Mouse (Mus musculus) liver, postnatal 0 days (tissue): ENCODE data around the gene Msi1. TPM values are rescaled to one million over a fixed set of nuclear protein-coding genes. Genes with fewer than 3 reads are reported as not detected.
"Not testable (repeated sequence)": the region's sequence is repeated elsewhere in the genome, so short reads cannot be mapped to it uniquely, and the experiment has no call there.

ENCODE experiments used
- ATAC-seq: fragments of 200-750 bp; cut with Nextera tagmentation; 2 replicates; pipeline ENCODE4 v1.8.0; 2017; ENCODE audit warnings: mild to moderate bottlenecking, moderate library complexity
- DNase-seq: peaks from one replicate; pipeline ENCODE4 v3.0.0-alpha.2; 2016
- H3K27ac ChIP-seq: fragments of 300-500 bp; sonication (generic); 2 replicates; pipeline ENCODE4 v1.5.1; 2014; ENCODE audit warnings: antibody characterized with exemption, moderate library complexity, mild to moderate bottlenecking, low read depth
- H3K27me3 ChIP-seq: fragments of 300-500 bp; sonication (generic); 2 replicates; pipeline ENCODE4 v1.6.1; 2014; ENCODE audit warnings: low read length, control low read depth, mixed read lengths; ENCODE audit not compliant: insufficient read depth
- H3K36me3 ChIP-seq: fragments of 300-500 bp; sonication (generic); replicated peaks from 2 replicates; pipeline ENCODE4 v1.6.1; 2014; ENCODE audit warnings: mild to moderate bottlenecking, control low read depth, low read length, moderate library complexity, mixed read lengths; ENCODE audit not compliant: insufficient read depth
- H3K4me1 ChIP-seq: fragments of 300-500 bp; sonication (generic); 2 replicates; pipeline ENCODE4 v1.6.1; 2014; ENCODE audit warnings: antibody characterized with exemption, mild to moderate bottlenecking, control low read depth; ENCODE audit not compliant: insufficient read depth
- H3K4me2 ChIP-seq: fragments of 300-500 bp; sonication (generic); 2 replicates; pipeline ENCODE4 v1.6.1; 2014; ENCODE audit warnings: low read depth, mild to moderate bottlenecking, low read length, moderate library complexity, mixed read lengths
- H3K4me3 ChIP-seq: fragments of 300-500 bp; sonication (generic); 2 replicates; pipeline ENCODE4 v1.5.1; 2014; ENCODE audit warnings: low read depth, low read length
- H3K9ac ChIP-seq: fragments of 300-500 bp; sonication (generic); replicated peaks from 2 replicates; pipeline ENCODE4 v1.6.1; 2014; ENCODE audit warnings: mild to moderate bottlenecking, moderate library complexity
- H3K9me3 ChIP-seq: fragments of 300-500 bp; sonication (generic); 2 replicates; pipeline ENCODE4 v1.6.1; 2016; ENCODE audit warnings: mild to moderate bottlenecking, control low read depth, low read length, mixed read lengths
- CTCF ChIP-seq: sonication (generic); IDR thresholded peaks from 2 replicates; pipeline ENCODE4 v1.5.1; 2016; ENCODE audit warnings: antibody characterized with exemption, low read depth
- EP300 ChIP-seq: IDR thresholded peaks from 2 replicates; pipeline ENCODE4 v1.6.1; 2016; ENCODE audit warnings: antibody characterized with exemption, low read depth, mild to moderate bottlenecking
- WGBS: fragments of 180-500 bp; shearing (Covaris S2); extraction: QIAGEN DNeasy Blood & Tissue Kit; methylation state at CpG from one replicate; pipeline ENCODE4 v1.1.7; 2014; ENCODE audit not compliant: insufficient replicate concordance; 5-methylcytosine and 5-hydroxymethylcytosine counted together
- polyA plus RNA-seq: library from polyadenylated mRNA; unstranded; fragments of >200 nt; fragmentation: Nextera tagmentation; extraction: Ambion mirVana; gene quantifications from 2 replicates; pipeline ENCODE4 v1.2.1, GENCODE M21; 2015

Msi1 gene
- polyA plus RNA-seq, 1 experiment from 2014 or later = 0.15 TPM

DNA sequence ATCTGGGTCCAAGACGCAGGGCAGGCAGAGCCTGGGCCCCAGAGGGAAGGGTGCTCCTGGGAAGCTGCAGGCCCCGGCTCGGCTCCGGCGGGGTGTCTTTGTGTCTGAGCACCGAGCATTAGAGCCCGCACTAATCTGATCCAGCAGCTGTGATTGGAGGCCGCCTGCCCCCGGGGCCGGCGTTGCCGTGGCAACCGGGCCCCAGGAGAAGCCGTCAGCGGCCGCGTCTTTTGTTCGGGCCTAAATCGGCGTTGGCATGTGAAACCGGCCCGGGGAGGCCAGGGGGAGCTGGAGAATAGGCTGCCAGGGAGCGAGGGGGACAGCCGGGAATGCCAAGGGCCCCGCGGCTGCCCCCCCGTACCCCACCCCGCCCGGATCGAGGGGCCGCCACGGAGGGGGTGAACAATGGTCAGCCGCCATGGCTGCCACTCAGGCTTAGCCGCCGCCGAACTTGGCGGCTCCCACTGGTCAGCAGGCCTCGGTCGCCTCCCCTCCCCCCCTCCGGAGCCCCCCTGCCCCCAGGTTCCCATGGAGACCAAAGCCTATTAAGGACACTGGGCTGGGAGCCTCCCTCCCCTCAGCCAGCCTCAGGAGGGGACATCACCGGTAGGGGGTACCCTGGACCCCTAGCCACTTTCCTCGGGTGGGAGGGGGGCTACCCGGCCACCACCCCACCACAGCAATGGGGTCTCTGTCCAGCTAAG is 7.2 kb downstream of the Msi1 start:
- 7% methylated on average over 25 of the region's 43 CpGs for WGBS
- DNase-seq (no peak), ATAC-seq (no peak)

DNA sequence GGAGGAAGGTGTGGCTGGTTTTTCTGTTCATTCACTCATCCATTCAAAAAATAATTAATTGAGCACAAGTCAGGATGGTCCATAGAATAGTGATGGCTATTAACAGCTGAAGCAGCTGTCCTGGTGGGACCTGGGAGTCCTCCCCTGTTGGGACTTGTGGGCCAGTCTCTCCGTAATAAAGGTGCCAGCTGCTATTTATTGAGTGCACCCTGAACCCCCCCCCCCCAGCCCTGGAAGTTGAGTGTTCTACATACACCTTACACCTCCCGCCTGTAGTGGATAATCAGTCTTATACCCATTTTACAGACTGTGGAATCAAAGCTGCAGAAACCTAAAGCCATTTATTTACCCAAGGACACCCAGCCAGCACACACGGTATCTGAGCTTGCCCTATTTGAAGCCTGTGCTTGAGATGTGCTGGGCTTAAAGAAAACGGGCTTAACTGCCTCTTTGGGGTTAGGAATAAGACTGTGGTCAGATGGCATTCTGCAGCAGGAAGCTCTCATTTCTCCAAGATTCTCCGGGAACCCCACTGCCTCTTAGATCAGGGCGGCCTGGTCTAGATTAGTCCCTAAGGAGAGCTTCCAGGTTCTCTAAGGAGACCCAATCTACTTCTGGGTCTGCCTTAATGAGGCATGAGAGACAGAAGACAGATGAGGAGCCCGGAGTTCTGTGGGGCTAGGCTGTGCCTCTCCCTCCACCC is 8.0 kb downstream of the Msi1 start:
- Histone ChIP-seq H3K27me3 (peaks cover 19% of the 10 kb centered on the region), H3K9me3 (no peaks in the 10 kb centered on the region), H3K4me3 (no peak overlapping the region), H3K27ac (no peak overlapping the region), H3K4me2 (no peak overlapping the region), H3K9ac (no peak overlapping the region), H3K36me3 (no peaks in the 10 kb centered on the region), H3K4me1 (no peaks in the 10 kb centered on the region)
- DNase-seq = no peak
- 66% methylated on average over 7 of the region's 7 CpGs for WGBS
- TF ChIP-seq EP300 = no peak
- TF ChIP-seq CTCF = no peak
- no peak for ATAC-seq

More for the DNA sequence above, 7.2 kb downstream of the Msi1 start:
- no peak overlapping the region for H3K9ac ChIP-seq
- peak overlapping the region; percentile 17; the same call in 1 of the 2 replicates for H3K4me3 ChIP-seq
- no peak overlapping the region for H3K27ac ChIP-seq
- peak overlapping the region; percentile 45 for H3K4me2 ChIP-seq
- H3K27me3 ChIP-seq = peaks cover 27% of the 10 kb centered on the region
- TF ChIP-seq EP300 = no peak
- TF ChIP-seq CTCF = no peak
- no peaks in the 10 kb centered on the region for H3K36me3 ChIP-seq
- H3K9me3 ChIP-seq = no peaks in the 10 kb centered on the region
- no peaks in the 10 kb centered on the region for H3K4me1 ChIP-seq

DNA sequence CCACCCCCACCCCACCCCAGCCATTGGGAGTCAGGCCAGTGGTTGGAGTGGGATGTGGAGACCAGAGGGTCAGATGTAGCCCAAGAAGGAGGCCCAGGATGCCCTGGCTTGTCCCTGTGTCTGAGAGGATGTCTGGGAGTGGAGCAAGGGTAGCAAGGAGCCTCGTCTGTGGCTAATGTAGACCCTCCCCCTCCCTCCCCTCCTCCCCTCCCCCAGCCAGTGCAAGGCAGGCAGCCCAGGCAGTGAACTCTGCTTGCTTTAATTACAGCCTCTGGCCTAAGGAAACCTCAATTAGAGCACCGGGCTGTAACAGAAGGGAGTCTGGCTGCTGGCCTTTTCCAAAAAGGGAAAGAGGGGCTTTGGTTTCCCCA is 8.5 kb downstream of the Msi1 start:
- Histone ChIP-seq H3K27me3 (peaks cover 14% of the 10 kb centered on the region), H3K4me3 (no peak overlapping the region), H3K4me1 (no peaks in the 10 kb centered on the region), H3K9ac (no peak overlapping the region), H3K9me3 (no peaks in the 10 kb centered on the region), H3K4me2 (no peak overlapping the region), H3K27ac (no peak overlapping the region), H3K36me3 (no peaks in the 10 kb centered on the region)
- DNase-seq (no peak), ATAC-seq (no peak)
- TF ChIP-seq EP300 (no peak), CTCF (no peak)
- WGBS = 44% methylated on average over 2 of the region's 2 CpGs

DNA sequence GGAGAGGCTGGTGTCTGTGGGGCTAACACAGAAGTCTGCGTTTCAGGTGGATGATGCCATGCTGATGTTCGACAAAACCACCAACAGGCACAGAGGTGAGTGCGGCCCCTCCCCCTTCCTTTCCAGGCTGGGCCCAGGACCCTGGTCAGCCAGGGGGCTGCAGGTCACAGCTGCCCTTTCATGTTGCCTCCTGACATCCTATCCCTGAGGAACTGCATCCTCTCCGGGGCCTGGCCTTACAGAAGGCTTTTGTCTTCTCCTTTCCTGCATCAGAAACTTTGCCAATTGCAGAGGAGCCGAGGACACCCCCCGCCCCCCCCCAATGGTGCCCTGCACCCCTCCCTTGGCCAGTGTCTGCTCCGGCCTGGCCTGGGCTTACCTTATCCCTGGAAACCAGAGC is 9.3 kb downstream of the Msi1 start:
- 64% methylated on average over 7 of the region's 7 CpGs for WGBS
- H3K4me3 ChIP-seq = no peak overlapping the region

DNA sequence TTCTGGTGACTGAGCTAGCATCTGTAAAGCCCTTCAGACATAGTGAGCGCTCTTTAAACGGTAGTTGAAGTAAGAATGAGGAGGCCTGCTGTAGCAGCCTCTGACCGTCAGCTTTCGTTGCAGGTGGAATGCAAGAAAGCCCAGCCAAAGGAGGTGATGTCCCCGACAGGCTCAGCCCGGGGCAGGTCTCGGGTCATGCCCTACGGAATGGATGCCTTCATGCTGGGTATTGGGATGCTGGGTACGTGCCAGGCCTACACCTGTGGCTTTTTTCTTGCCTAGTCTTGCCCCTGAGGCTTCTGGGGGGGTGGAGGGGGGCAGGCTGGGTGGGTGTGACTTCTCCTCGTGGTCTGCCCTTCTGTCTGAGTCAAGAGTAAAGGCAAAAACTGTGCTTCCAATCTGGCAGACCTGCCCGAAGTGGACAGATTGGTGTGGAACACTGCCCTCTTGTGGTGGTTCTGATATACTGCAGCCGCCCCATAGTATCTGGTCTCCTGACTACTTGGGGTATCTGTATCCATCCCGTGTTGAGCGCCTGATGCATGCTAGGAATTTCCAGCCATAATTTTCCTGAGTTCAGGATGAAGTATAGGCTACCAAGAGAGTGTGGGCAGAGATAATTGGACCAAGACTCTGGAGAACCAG is 11.9 kb downstream of the Msi1 start:
- Histone ChIP-seq H3K4me3 (no peak overlapping the region), H3K9ac (no peak overlapping the region), H3K27ac (no peak overlapping the region), H3K36me3 (no peaks in the 10 kb centered on the region), H3K27me3 (peaks cover 7% of the 10 kb centered on the region), H3K4me2 (no peak overlapping the region), H3K9me3 (no peaks in the 10 kb centered on the region), H3K4me1 (no peaks in the 10 kb centered on the region)
- 44% methylated on average over 14 of the region's 14 CpGs for WGBS
- ATAC-seq = peak; percentile 58; the same call in 1 of the 2 replicates
- TF ChIP-seq EP300 = no peak
- peak; percentile 90 for TF ChIP-seq CTCF
- peak; percentile 74 for DNase-seq

More for the DNA sequence above, 9.3 kb downstream of the Msi1 start:
- H3K36me3 ChIP-seq = no peaks in the 10 kb centered on the region
- DNase-seq (no peak), ATAC-seq (no peak)
- peaks cover 12% of the 10 kb centered on the region for H3K27me3 ChIP-seq
- no peak overlapping the region for H3K4me2 ChIP-seq
- no peaks in the 10 kb centered on the region for H3K4me1 ChIP-seq
- no peak overlapping the region for H3K27ac ChIP-seq
- H3K9ac ChIP-seq = no peak overlapping the region
- no peaks in the 10 kb centered on the region for H3K9me3 ChIP-seq
- TF ChIP-seq CTCF = no peak
- no peak for TF ChIP-seq EP300

DNA sequence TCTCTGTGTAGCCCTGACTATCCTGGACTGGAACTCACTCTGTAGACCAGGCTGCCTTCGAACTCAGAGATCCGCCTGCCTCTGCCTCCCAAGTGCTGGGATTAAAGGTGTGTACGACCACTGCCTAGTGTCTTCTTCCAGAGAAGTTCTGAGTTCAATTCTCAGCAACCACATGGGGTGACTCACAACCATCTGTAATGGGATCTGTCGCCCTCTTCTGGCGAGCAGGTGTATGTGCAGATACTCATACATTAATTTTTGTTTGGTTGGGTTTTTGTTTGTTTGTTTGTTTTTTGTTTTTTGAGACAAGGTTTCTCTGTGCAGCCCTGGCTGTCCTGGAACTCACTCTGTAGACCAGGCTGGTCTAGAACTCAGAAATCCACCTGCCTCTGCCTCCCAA is 13.3 kb downstream of the Msi1 start:
- WGBS = 47% methylated on average over 5 of the region's 5 CpGs
- not testable (repeated sequence) for H3K4me2 ChIP-seq, ATAC-seq, H3K4me1 ChIP-seq, H3K36me3 ChIP-seq, H3K9ac ChIP-seq, H3K27me3 ChIP-seq, H3K4me3 ChIP-seq, H3K9me3 ChIP-seq, H3K27ac ChIP-seq
- TF ChIP-seq CTCF = peak; percentile 76
- peak; percentile 26 for DNase-seq
